Mouse (Mus musculus) heart, embryonic 16.5 days (tissue): ENCODE results near the gene Mroh3. TPM values are rescaled to one million over a fixed set of nuclear protein-coding genes. Genes with fewer than 3 reads are reported as not detected.

Source experiments
- ATAC-seq: fragments of 200-750 bp; cut with Nextera tagmentation; replicated peaks from 2 replicates; pipeline ENCODE4 v1.8.0; 2017; ENCODE audit warnings: moderate number of reproducible peaks; ENCODE audit not compliant: insufficient read depth, low FRiP score; ENCODE audit errors: extremely low read depth
- H3K27ac ChIP-seq: fragments of 300-500 bp; sonication (generic); 2 replicates; pipeline ENCODE4 v1.5.1; 2014; ENCODE audit warnings: mild to moderate bottlenecking, low read length, control low read depth, moderate library complexity
- H3K27me3 ChIP-seq: fragments of 300-500 bp; sonication (generic); 2 replicates; pipeline ENCODE4 v1.6.1; 2014; ENCODE audit warnings: low read length, mixed read lengths; ENCODE audit not compliant: control insufficient read depth, insufficient read depth
- H3K36me3 ChIP-seq: fragments of 300-500 bp; sonication (generic); 2 replicates; pipeline ENCODE4 v1.6.1; 2014; ENCODE audit not compliant: control insufficient read depth, insufficient read depth
- H3K4me1 ChIP-seq: fragments of 300-500 bp; sonication (generic); 2 replicates; pipeline ENCODE4 v1.6.1; 2014; ENCODE audit warnings: low read length, mixed read lengths; ENCODE audit not compliant: control insufficient read depth, insufficient read depth
- H3K4me2 ChIP-seq: fragments of 300-500 bp; sonication (generic); 2 replicates; pipeline ENCODE4 v1.6.1; 2014; ENCODE audit warnings: low read depth, mild to moderate bottlenecking, control low read depth, low read length
- H3K4me3 ChIP-seq: fragments of 300-500 bp; sonication (generic); 2 replicates; pipeline ENCODE4 v1.5.1; 2014; ENCODE audit warnings: mild to moderate bottlenecking, control low read depth, low read length
- H3K9ac ChIP-seq: fragments of 300-500 bp; sonication (generic); 2 replicates; pipeline ENCODE4 v1.6.1; 2014; ENCODE audit warnings: low read length, control low read depth
- H3K9me3 ChIP-seq: fragments of 300-500 bp; sonication (generic); replicated peaks from 2 replicates; pipeline ENCODE4 v1.6.1; 2016; ENCODE audit warnings: low read length; ENCODE audit not compliant: control insufficient read depth
- whole genome bisulfite sequencing: fragments of 180-500 bp; shearing (Covaris S2); extraction: QIAGEN DNeasy Blood & Tissue Kit; methylation state at CpG from one replicate; pipeline ENCODE4 v1.1.7; 2014; 5-methylcytosine and 5-hydroxymethylcytosine counted together
- polyA plus RNA-seq: library from polyadenylated mRNA; unstranded; fragments of >200 nt; fragmentation: Nextera tagmentation; extraction: Ambion mirVana; gene quantifications from 2 replicates; pipeline ENCODE4 v1.2.1, GENCODE M21; 2015

The Mroh3 gene
- polyA plus RNA-seq, 1 experiment from 2014 or later: not detected

DNA sequence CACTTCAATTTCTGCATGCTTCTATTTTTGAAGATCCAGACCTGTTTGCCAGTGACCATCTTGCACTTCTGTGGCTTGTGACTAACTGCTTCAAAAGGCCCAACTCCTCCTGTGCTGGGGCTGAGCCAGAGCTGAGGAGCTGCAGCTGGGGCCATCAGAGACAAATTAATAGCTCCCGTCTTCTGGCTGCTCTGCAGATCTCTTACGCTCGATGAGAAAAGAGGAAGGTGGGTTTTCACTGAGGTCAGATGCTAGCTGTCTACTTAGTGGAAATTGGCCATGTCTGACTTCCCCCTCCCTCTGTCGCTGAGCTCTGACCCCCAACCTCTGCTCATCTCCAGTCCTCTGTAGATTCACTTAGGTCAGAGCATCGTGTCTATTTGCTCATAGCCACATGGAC, 37.0 kb upstream of the Mroh3 start:
- H3K4me1 ChIP-seq: no peaks in the 10 kb centered on the region
- no peak overlapping the region for H3K27ac ChIP-seq
- H3K36me3 ChIP-seq: no peaks in the 10 kb centered on the region
- no peak overlapping the region for H3K9ac ChIP-seq
- no peak overlapping the region for H3K4me3 ChIP-seq
- H3K9me3 ChIP-seq: no peaks in the 10 kb centered on the region
- no peaks in the 10 kb centered on the region for H3K27me3 ChIP-seq
- no peak overlapping the region for H3K4me2 ChIP-seq
- WGBS: 52% methylated on average over 5 of the region's 5 CpGs
- ATAC-seq: no peak

DNA sequence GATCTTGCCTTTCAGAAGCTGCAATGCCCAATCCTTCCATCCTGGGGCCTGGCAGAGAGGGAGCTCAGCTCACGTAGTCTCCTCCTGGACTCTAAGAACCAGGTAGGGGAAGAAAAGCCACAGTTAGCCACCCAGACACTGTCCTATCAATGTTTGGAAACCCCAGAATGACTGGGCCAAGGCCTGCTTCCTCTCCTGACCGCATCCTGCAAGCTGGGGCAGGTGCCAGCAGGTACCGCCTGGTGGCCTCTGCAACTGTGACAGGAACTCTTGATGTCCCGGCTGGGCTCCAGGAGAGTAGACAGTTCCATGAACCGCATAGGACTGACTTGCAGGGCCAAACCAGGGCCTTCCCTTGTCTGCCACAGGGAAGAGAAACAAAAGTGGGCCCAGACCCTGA, 34.8 kb upstream of the Mroh3 start:
- no peak overlapping the region for H3K4me3 ChIP-seq
- H3K4me1 ChIP-seq: no peaks in the 10 kb centered on the region
- ATAC-seq: peak; percentile 32; the same call in 1 of the 2 replicates
- H3K36me3 ChIP-seq: no peaks in the 10 kb centered on the region
- H3K9ac ChIP-seq: no peak overlapping the region
- 73% methylated on average over 5 of the region's 5 CpGs for WGBS
- H3K9me3 ChIP-seq: no peaks in the 10 kb centered on the region
- H3K27me3 ChIP-seq: no peaks in the 10 kb centered on the region
- H3K27ac ChIP-seq: no peak overlapping the region
- no peak overlapping the region for H3K4me2 ChIP-seq

DNA sequence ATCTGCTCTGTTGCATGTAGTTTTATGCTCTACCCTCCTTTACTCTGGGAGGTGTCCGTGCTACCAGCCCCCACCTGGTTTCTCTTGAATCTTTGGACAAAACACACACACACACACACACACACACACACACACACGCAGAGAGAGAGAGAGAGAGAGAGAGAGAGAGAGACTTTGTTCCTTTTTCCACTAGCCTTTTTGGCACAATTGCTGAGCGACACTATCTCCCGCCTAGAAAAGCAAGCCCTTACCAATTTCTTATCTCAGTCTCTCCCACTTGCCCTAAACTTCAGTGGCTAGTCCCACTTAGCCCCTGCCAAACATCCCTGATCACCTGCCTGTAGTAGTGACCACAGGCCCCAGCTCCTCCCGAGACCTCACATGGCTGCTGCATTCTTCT, 31.8 kb upstream of the Mroh3 start:
- H3K4me1 ChIP-seq: no peaks in the 10 kb centered on the region
- H3K27me3 ChIP-seq: no peaks in the 10 kb centered on the region
- no peaks in the 10 kb centered on the region for H3K9me3 ChIP-seq
- 84% methylated on average over 4 of the region's 5 CpGs for WGBS
- H3K4me2 ChIP-seq: no peak overlapping the region
- no peak overlapping the region for H3K4me3 ChIP-seq
- H3K36me3 ChIP-seq: no peaks in the 10 kb centered on the region
- H3K9ac ChIP-seq: no peak overlapping the region
- H3K27ac ChIP-seq: no peak overlapping the region
- ATAC-seq: no peak

DNA sequence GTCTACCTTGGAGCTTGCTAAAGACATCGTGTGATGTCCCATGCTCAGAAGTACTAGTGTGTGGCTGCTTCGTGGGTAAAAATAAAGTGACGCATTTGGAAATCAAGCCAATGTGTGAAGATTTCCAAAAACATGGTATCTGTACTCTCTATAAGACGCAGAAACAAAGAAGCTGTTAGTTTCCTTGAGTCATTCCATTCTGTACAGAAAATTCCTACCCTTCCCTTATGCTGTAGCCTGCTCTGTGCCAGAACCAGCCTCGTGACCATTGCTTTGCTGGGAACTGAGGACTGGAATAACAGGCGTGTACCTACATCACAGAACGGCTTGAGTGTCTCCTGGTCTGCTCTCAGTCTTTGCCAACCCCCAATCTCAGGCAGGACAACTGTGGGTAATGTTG, 29.2 kb upstream of the Mroh3 start:
- no peak overlapping the region for H3K27ac ChIP-seq
- no peak for ATAC-seq
- H3K4me3 ChIP-seq: no peak overlapping the region
- H3K27me3 ChIP-seq: no peaks in the 10 kb centered on the region
- no peaks in the 10 kb centered on the region for H3K36me3 ChIP-seq
- no peak overlapping the region for H3K9ac ChIP-seq
- WGBS: 82% methylated on average over 7 of the region's 7 CpGs
- no peaks in the 10 kb centered on the region for H3K9me3 ChIP-seq
- no peak overlapping the region for H3K4me2 ChIP-seq
- H3K4me1 ChIP-seq: no peaks in the 10 kb centered on the region

DNA sequence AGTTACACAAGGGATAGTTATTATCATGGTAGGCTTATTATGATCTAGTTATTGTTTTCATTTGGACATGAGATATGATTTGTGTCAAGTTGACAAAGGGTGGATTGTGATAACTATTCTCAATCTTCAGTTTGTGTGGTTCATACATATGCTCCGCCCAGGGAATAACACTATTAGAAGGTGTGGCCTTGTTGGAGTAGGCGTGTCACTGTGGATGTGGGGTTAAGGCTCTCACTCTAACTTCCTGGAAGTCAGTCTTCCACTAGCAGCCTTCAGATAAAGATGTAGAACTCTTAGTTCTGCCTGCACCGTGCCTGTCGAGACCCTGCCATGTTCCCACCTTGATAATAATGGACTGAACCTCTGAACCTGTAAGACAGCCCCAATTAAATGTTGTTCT, 25.9 kb upstream of the Mroh3 start:
- Histone ChIP-seq H3K4me3 (no peak overlapping the region), H3K4me2 (no peak overlapping the region), H3K9ac (no peak overlapping the region), H3K27ac (no peak overlapping the region), H3K36me3 (no peaks in the 10 kb centered on the region), H3K27me3 (peaks cover 4% of the 10 kb centered on the region; the same call in 1 of the 2 replicates), H3K4me1 (no peaks in the 10 kb centered on the region), H3K9me3 (no peaks in the 10 kb centered on the region)
- no peak for ATAC-seq
- 72% methylated on average over 4 of the region's 4 CpGs for WGBS

DNA sequence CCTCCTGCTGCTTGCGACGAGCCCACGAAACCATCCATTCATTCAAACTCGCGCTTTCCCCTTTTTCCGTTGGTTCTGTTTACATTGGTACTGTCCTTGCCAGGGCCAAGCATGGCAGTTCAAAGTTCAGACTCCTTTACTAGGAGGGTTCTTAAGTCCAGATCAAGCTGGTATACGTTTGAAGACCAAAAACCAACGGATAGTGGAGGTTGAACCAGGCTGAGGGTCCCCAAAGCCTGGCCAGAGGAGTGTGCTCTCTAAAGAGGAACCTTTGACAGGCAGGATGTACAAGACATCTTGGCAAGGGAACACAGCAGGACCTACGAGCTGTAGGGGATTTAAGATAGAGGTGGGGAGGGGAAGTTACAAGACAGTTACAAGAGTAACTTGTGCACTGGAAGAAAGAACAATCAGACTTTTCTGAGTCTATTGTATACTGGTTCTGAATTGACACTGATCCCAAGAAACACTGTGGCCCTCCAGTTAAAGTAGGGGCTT, 22.0 kb upstream of the Mroh3 start:
- no peak overlapping the region for H3K27ac ChIP-seq
- peak overlapping the region; percentile 59 for H3K4me3 ChIP-seq
- no peak; the same call in 1 of the 2 replicates for ATAC-seq
- H3K27me3 ChIP-seq: peaks cover 19% of the 10 kb centered on the region
- H3K9me3 ChIP-seq: no peaks in the 10 kb centered on the region
- peak overlapping the region; percentile 78 for H3K4me2 ChIP-seq
- H3K9ac ChIP-seq: peak overlapping the region; percentile 44
- no peaks in the 10 kb centered on the region for H3K36me3 ChIP-seq
- no peaks in the 10 kb centered on the region for H3K4me1 ChIP-seq
- 3% methylated on average over 9 of the region's 9 CpGs for WGBS

DNA sequence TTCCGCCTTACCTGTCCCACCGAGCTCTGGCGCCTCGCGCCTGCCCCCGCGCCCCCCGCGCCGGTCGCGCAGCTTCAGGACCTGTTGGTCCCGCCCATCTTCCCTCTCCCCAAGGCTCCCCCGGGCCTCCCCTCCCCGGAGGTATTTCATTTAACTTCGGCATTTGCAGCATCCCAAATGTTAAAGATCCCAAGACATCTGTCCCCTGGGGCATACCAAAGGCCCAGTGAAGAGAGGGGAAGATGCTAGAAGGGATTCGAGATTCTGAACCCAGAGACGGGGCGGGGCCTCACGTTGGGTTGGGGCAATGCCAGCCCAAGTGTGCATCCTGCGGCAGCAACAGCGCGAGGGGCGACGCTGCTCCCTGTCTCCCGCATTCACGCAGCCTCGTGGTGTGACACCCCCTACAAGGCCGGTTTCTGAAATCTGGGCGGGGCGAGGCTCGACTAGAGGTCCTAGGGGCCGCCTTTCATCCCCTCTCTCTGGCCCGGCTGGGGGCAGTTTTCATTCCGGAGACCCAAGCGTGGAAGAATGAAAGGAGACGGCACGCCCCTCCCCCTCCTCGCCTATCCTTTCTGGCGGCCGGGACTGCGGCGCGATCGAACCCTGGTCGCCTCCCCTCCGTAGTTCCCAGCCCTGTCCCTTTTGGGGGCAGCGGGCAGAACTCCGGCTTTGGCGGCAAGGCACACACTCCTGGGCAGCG, 21.4 kb upstream of the Mroh3 start, which contains the start of gene Inava:
Inava (minus strand) TSS at position 373 of the 703 bp plus-strand sequence.
- H3K27me3 ChIP-seq: peaks cover 19% of the 10 kb centered on the region
- H3K4me2 ChIP-seq: peak within 1 kb of the TSS; percentile 78
- no peaks in the 10 kb centered on the region for H3K9me3 ChIP-seq
- ATAC-seq: peak; percentile 57
- H3K27ac ChIP-seq: no peak within 1 kb of the TSS
- H3K4me1 ChIP-seq: no peaks in the 10 kb centered on the region
- under 1% methylated on average over 51 of the region's 51 CpGs for WGBS
- H3K36me3 ChIP-seq: no peaks in the 10 kb centered on the region
- H3K9ac ChIP-seq: peak within 1 kb of the TSS; percentile 44
- H3K4me3 ChIP-seq: peak within 1 kb of the TSS; percentile 59

DNA sequence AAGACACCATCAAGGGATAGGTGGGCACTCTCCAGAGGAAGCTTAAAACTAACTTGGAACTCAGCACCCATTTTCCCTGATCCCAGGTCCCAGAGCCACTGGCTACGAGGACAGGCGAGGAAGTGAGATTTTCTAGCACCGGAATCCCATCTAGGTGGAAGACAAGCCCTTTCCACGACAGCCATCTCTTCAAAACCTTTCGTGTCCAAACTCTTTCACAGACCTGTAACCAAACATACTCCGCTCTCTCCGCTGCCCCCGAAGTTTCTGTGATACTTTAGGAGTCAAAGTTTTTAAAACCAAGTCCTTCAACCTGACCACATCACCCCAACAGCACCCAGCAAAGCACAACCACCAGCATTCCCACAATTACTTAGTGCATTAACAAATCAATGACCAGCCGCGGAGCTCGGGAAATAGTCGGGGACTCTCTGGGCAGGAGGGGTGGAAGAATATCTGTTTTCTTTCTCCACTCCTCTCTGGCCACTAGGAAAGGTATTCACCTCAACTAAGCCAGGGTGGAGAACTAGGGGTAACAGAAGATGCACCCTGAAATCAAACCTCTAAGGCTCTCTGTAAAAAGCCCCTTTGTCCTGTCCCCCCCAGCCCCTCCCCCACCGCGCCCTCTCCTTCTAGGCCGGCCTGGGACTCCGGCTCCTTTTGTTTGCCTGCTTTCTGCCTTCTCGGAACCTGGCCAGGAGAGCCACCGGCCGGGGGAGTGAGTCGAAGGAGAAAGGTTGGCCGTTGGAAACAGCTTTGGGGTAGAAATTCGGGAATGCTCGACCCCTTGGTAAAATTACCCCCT, 20.6 kb upstream of the Mroh3 start:
- H3K4me2 ChIP-seq: peak overlapping the region; percentile 78

More for the DNA sequence above, 20.6 kb upstream of the Mroh3 start:
- 4% methylated on average over 23 of the region's 23 CpGs for WGBS
- Histone ChIP-seq H3K4me1 (0 out of 2 replicates have a peak, but pooled peaks cover 4% of the 10 kb centered on the region), H3K9me3 (no peaks in the 10 kb centered on the region), H3K9ac (no peak overlapping the region), H3K4me3 (peak overlapping the region; percentile 59), H3K36me3 (no peaks in the 10 kb centered on the region), H3K27me3 (peaks cover 19% of the 10 kb centered on the region), H3K27ac (no peak overlapping the region)
- no peak for ATAC-seq
